Mouse (Mus musculus): ENCODE data around the gene Zik1.

Gene Zik1

DNA sequence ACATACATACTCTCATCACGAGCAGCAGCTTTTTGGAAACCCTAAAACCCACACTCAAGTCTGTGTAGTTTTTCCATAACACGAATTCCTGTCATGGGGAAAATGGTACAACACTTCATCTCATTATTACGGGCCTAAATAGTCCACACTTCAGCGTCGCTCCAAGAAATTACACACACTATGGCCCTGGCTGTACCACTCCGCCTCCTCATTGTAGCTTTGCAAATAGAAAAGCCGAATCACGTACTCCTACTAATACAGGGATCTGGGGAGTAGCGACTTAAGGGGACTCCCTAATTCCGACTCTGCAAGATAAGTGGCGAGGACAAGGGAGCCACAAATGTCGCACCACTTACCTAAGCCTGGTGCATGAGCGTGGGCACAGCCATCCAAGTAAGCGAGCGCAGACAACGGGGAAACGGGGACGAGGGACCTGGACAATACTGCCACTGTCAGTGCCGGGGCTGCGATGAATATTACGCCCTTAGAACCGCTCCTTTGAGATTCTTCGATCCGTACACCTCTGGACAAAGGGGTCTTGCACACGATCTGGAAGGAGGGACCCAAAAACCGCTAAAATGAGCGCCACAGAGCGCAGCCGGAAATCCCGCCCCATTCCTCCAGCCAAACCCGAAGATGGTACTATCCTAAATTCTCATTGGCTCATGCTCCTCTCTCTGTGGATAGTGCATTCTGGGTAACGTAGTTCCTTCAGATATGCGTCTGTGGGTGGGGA is at the start of gene Zik1:
Gene Zik1, minus strand, starts transcription at position 609 of the 736 bp plus-strand sequence.
- DNase-seq (ENCODE audit: extremely low read depth, low read depth, low spot score): peak; percentile 5

DNA sequence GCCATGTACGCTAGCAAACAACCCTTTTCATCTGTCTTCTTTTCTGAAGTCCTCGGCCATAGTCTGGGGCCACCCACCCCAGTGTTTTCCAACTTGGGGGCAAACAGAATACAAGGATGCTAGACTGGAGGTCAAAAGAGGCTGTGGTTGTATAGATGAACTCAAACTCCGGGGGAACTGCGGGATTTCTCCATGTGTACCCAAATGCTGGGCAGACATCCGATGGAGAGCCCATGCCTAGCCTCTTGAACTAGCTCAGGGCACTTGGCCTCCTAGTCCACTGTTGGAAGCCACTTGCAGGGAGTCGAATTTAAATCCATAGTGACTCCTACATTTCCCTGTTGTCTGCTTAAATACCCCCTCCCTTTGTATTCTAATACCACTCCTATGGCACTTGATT is 384 bp upstream of the Zik1 start:
- no peak for DNase-seq (ENCODE audit: extremely low read depth, low read depth, low spot score)

DNA sequence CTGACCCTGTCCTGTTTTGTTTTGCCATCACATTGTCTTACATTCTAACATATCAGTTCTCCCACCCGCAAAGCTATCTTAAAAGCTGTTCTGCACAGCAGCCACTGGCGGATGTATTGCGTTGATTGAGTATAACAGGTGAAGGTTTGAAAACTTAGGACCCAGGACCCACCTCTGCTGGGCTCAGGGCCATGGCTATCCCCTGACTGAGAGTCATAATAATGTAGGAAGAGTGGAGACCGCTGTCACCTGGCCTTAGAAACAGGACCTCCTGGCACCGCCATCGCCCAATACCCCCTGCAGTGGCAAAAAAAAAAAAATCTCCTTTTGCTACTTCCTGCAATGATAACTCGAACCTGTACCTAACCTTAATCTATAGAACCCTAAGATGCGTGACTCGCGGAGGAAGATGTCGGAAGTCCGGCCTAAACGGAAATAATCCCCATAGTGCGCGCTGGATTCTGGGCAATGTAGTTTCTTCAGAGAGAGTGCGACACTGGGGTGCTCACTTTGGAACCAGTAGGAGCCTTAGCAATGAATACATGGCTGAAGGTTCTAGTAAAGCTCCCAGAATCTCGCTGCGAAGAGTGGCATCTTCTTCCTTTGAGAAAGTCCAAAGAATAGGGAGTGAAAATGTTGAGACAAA is 14.5 kb downstream of the Zik1 start:
- DNase-seq (ENCODE audit: extremely low read depth, low read depth, low spot score): no peak

DNA sequence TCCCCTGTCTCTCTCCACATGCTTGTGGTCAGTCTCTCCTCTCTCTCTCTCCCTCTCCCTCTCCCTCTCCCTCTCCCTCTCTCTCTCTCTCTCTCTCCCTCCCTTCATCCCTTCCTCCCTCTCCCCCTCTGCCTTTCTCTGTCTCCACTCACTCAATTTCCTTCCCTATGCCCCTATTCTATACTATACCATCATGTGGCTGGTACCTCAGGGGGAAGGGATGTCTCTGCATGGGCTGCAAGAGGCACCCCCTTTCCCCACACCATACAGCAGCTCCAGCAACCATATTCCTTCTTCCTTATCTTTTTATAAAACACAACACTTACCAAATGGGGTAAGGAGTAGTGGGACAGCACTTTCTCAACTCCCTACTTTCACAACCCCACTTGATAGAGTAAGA is 15.4 kb downstream of the Zik1 start:
- no peak for DNase-seq (ENCODE audit: extremely low read depth, low read depth, low spot score)

DNA sequence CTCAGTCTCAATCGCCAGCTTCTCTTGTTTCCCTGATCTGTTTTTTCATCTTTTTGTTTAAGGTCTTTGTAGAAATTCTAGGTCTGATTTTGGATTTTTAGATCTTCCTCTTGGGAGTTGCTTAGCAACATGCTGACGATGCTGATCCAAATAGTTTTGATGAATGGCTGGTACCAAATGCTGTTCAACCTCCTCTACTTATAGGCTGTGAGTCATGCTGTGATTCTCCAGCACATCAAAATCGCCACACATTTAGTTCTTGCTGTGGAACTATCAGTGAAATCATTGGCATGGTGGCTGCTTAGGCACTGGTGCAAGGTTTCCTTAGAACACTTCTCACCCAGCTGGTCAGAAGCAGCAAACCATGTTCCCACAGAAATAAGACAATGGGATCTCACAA is 37.0 kb downstream of the Zik1 start:
- DNase-seq (ENCODE audit: extremely low read depth, low read depth, low spot score): no peak

DNA sequence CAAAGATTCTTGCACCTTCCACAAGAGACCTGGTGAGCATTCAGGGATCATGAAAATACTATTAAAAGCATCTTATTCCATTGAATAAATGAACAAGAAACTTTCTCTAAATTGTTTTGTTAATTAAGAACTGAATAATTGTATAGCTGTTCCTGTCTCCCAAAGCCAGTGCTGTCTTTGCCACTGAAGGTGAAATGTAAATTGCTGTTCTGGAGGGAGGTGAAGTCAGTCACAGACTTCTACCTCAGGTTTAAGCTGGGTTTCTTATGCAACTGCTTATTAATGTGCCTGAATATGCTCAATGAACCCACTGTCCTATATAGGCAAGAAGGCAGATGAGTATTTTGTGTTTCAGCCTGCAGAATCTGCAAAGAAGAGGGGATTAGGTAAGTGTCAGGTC is 52.2 kb downstream of the Zik1 start, which contains the start of gene Vmn1r67:
Gene Vmn1r67, plus strand, starts transcription at position 301 of the 400 bp plus-strand sequence.
- DNase-seq (ENCODE audit: extremely low read depth, low read depth, low spot score): no peak

Measured in fat pad, adult 2 months (tissue).